Mouse (Mus musculus): ENCODE data around the gene Napsa.
A peak's percentile ranks its signal among the peaks of the same experiment; 100 is the strongest.

Napsa gene

DNA sequence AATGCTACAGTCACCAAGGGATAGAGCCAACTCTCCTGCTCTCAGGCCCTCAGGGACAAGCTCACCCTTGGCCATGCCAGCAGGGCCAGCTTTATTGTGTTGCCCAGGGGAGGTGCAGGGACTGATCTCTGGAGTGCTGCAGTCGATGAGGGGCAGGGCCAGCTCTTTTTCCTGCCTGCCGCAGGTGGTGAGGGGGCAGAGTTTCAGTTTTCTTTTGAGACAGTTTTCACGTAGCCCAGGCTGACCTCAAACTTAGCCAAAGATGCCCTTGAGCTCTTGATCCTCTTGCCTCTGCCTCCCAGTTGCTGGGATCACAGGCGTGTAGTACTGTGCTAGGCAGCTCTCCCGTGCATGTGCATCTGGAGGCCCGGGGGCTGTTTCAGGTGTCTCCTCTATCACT, 1.2 kb upstream of the Napsa start:
- DNase-seq (ENCODE audit: low read depth, low spot score): no peak

DNA sequence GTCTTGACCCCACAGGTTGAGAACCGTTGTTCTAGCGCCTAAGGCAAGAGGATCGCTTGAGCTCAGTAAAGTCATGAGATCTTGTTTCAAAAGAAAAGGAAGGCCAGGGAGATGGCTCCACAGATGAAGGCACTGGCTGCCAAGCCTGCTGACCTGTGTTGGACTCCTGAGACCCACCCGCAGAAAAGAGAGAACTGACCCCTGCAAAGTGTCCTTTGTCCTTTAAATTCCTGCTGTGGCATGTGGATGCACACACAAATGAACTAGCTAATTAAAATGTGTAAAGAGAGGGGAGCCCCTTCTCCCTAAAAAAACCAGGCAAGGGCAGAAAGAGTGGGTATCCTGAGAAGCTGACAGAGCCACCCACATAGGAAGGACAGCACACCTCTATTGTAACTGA, 369 bp upstream of the Napsa start:
- DNase-seq (ENCODE audit: low read depth, low spot score): no peak

GRCm38 (mm10) chr7:44572956-44573484, 840 bp downstream of the Napsa start:
- DNase-seq (ENCODE audit: low read depth, low spot score): no peak

DNA sequence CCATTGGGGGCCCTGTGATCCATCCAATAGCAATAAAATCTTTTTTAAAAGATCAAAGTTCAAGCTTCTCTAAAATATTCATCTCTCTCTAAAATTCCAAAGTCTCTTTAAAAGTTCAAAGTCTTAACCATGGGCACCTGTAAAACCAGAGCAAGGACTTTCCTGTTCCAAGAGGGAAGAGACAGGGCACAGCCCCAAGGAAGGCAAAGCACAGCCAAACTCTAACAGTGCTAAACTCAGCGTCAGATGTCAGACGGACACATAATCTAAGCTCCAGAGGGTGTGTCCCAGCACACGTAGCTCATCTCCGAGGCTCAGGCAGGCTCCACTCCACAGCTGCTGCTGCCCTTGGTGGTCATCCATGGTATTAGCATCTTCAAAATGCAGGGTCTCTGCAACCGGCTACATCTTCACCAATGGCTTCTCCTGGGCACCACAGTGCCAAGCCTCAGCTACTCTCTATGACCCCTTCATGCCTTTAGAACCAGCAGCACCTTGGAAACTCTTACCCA, 4.2 kb downstream of the Napsa start:
- peak; percentile 45 for DNase-seq (ENCODE audit: low read depth, low spot score)

DNA sequence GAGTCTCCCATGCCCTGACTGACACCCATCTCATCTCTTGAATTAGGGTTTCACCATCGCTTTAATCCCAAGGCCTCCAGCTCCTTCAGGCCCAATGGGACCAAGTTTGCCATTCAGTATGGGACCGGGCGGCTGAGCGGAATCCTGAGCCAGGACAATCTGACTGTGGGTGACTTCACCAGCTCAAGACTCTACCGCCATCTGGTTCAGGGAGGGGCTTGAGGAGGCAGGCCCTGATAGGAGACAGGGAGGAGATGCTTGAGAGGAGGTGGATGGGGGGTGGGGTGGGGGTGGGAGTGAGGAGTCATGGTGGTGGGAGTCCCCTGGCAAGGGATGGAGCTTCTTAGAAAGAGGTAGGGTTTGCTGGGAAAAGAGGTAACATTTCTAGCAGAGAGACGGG, 9.5 kb downstream of the Napsa start:
- DNase-seq (ENCODE audit: low read depth, low spot score): no peak

- DNase-seq (ENCODE audit: low read depth, low spot score): no peak
Measured at GRCm38 (mm10) chr7:44582709-44583108, 10.5 kb downstream of the Napsa start.

GRCm38 (mm10) chr7:44583146-44583545, 11.0 kb downstream of the Napsa start:
- no peak for DNase-seq (ENCODE audit: low read depth, low spot score)

DNA sequence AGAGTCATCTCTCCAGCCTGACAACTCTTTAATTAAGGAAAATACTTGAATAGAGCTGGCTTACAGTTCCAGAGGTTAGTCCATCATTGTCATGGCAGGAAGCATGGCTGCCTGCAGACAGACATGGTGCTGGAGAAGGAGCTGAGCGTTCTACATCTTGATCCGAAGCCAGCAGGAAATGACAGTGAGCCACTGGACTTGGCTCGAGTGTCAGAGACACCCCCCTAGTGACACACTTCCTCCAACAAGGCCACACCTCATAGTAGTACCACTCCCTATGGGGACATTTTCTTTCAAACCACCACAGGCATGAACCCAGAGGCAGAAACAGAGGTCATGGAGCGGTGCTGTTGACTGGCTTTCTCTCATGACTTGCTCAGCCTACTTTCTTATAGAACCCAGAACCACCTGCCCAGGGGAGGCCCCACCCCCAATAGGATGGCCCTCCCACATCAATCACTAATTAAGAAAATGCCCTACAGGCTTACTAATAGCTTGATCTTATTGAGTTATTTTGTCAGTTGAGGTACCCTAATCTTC, 12.2 kb downstream of the Napsa start:
- no peak for DNase-seq (ENCODE audit: low read depth, low spot score)

- no peak for DNase-seq (ENCODE audit: low read depth, low spot score)
Measured at GRCm38 (mm10) chr7:44584921-44585320, 12.7 kb downstream of the Napsa start.

GRCm38 (mm10) chr7:44585606-44586005, 13.4 kb downstream of the Napsa start:
- DNase-seq (ENCODE audit: low read depth, low spot score): no peak

GRCm38 (mm10) chr7:44586518-44586917, 14.3 kb downstream of the Napsa start:
- DNase-seq (ENCODE audit: low read depth, low spot score): peak; percentile 70

GRCm38 (mm10) chr7:44586930-44587329, 14.8 kb downstream of the Napsa start:
- DNase-seq (ENCODE audit: low read depth, low spot score): peak; percentile 86

DNA sequence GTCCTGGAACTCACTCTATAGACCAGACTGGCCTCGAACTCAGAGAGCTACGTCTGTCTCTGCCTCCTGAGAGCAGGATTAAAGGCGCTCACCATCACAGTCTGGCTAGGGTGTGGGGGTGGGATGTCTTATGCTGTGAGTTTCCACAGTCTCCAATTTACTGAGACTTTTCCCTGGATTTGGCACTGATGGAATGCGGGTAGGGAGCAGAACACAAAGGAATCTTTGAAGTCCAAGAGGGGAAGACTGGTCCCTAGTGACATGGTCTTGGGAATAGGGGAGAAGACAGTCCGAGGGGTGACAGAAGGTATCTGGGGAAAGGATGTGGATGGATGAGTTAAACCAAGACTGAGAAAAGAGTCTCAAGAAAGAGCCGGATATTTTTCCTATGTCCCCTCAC, 15.5 kb downstream of the Napsa start:
- no peak for DNase-seq (ENCODE audit: low read depth, low spot score)

GRCm38 (mm10) chr7:44588338-44588737, 16.2 kb downstream of the Napsa start:
- peak; percentile 37 for DNase-seq (ENCODE audit: low read depth, low spot score)

- peak; percentile 97 for DNase-seq (ENCODE audit: low read depth, low spot score)
Measured at GRCm38 (mm10) chr7:44589149-44589548, 17.0 kb downstream of the Napsa start.

DNA sequence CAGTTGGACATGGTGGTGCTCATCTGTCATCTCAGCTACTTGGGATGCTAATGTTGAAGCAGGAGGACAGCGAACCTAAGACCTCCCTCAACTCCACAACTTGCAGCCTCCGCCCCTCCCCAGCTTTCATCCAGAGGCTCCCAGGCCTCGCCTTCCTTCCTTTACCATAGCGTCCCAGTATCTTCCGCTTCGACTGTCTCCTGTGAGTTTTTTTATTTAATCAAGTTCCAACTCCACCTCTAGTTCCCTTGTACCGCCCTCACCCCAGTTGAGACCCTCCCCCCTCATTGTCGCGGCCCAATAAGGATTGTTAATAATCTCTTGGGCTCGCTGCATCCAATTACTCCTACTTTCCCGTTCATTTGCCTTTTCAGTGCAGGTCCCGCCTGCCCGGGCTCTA, 17.8 kb downstream of the Napsa start:
- DNase-seq (ENCODE audit: low read depth, low spot score): peak; percentile 90

- peak; percentile 99 for DNase-seq (ENCODE audit: low read depth, low spot score)
Measured at GRCm38 (mm10) chr7:44590402-44591347, 18.5 kb downstream of the Napsa start, which contains the start of gene Kcnc3. TSS of gene Kcnc3 (plus strand) at chr7:44590664.

DNA sequence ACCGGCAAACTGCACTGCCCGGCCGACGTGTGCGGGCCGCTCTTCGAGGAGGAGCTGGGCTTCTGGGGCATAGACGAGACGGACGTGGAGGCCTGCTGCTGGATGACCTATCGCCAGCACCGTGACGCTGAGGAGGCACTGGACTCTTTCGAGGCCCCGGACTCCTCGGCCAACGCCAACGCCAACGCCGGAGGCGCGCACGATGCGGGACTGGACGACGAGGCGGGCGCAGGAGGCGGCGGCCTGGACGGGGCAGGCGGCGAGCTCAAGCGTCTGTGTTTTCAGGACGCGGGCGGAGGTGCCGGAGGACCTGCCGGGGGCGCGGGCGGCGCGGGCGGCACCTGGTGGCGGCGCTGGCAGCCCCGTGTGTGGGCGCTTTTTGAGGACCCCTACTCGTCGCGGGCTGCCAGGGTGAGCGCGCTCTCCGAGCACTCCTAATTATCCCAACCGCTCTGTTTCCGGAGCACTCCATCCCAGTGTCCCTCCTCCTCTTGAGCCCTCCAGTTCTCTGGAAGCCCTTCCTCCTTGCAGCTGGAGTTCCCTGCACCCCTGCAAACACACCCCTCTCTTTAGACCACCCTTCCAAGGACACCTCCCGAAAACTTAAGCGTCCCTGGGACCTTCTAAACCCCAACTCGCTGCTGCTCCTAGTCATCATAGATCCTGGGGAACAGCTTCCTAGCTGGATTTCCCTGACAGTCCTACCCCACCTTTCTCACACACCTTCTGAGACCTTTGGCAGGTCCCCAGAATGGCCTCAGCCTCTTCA, 19.4 kb downstream of the Napsa start:
- DNase-seq (ENCODE audit: low read depth, low spot score): peak; percentile 23

DNA sequence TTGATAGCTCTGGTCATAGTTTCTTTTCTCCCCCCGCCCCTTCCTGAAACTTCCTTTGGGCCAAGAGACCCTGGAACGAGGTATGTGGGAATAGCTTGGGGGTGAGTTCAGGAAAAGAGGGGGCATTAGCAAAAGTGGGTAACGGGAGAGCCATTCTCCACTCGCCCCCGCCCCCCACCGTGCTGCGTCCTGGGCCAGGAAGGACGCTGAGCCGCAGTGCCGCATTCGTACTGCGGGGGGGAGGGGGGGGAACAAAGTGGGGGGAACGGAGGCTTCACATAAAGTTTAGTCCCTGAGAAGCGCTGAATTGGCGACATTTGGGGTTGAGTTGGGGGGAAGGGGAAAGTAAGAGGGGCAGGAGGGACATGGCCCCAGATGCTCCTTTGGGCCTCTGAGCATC, 20.9 kb downstream of the Napsa start:
- no peak for DNase-seq (ENCODE audit: low read depth, low spot score)

- DNase-seq (ENCODE audit: low read depth, low spot score): peak; percentile 92
Measured at GRCm38 (mm10) chr7:44593775-44594174, 21.6 kb downstream of the Napsa start.

DNA sequence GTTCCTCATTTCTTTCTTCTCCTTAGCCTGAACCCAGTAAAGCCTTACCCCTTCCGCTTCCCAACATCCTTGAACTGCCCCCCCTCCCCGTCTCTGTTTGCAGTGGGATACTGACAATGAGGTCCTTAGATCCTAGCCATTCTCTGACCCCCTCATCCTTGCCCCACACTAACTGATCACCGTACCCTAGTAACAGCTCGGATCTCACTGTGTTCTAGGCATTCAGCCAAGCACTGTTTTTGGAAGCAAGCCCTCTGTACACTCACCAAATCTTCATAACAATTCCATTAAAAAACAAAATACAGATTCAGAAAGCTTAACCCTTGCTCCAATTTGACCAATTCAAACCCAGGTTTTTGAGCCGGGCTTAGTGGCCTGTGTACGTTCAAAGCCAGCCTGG, 22.1 kb downstream of the Napsa start:
- DNase-seq (ENCODE audit: low read depth, low spot score): no peak

DNA sequence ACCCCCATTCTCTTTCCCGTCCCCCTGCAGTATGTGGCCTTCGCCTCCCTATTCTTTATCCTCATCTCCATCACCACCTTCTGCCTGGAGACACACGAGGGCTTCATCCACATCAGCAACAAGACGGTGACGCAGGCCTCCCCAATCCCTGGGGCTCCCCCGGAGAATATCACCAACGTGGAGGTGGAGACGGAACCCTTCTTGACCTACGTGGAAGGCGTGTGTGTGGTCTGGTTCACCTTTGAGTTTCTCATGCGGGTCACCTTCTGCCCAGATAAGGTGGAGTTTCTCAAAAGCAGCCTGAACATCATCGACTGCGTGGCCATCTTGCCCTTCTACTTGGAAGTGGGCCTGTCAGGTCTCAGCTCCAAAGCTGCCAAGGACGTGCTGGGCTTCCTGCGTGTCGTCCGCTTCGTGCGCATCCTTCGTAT, 23.0 kb downstream of the Napsa start:
- no peak for DNase-seq (ENCODE audit: low read depth, low spot score)
